Mouse (Mus musculus) right cerebral cortex, postnatal 10 days (tissue): Measurements from ENCODE around the gene Rpp25.
A peak's percentile ranks its signal among the peaks of the same experiment; 100 is the strongest.

ENCODE experiments used
- DNase-seq, 2 experiments: peaks; one replicate each; pipeline ENCODE4 v3.0.0; 2021; ENCODE audit warnings: low spot score in 2 of 2

Rpp25 gene

GRCm38 (mm10) chr9:57521056-57521911 is 17.5 kb downstream of the Rpp25 start, which contains the start of gene Cox5a:
TSS of gene Cox5a (plus strand) at chr9:57521274.
- DNase-seq, result peak; percentile 96

- no peak for DNase-seq
Observed at GRCm38 (mm10) chr9:57522114-57522860, 18.5 kb downstream of the Rpp25 start.

GRCm38 (mm10) chr9:57522861-57523246 is 19.0 kb downstream of the Rpp25 start:
- DNase-seq, result no peak

GRCm38 (mm10) chr9:57523754-57524153 is 19.9 kb downstream of the Rpp25 start:
- DNase-seq, result no peak

GRCm38 (mm10) chr9:57524439-57524838 is 20.6 kb downstream of the Rpp25 start:
- no peak for DNase-seq

- DNase-seq, result no peak
Observed at GRCm38 (mm10) chr9:57525516-57525915, 21.7 kb downstream of the Rpp25 start.

- DNase-seq, result no peak
Observed at GRCm38 (mm10) chr9:57526435-57526834, 22.6 kb downstream of the Rpp25 start.

- no peak for DNase-seq
Observed at GRCm38 (mm10) chr9:57531946-57532345, 28.1 kb downstream of the Rpp25 start.

- no peak for DNase-seq
Observed at GRCm38 (mm10) chr9:57536362-57536761, 32.5 kb downstream of the Rpp25 start.

GRCm38 (mm10) chr9:57537044-57537727 is 33.4 kb downstream of the Rpp25 start, which contains the start of gene Fam219b:
TSS of gene Fam219b (plus strand) at chr9:57537528.
- DNase-seq, result peak; percentile 95 to 96

- DNase-seq, result peak in 1 of 2 experiments; percentile 58
Observed at GRCm38 (mm10) chr9:57537728-57538181, 33.9 kb downstream of the Rpp25 start.

GRCm38 (mm10) chr9:57539550-57539949 is 35.7 kb downstream of the Rpp25 start:
- DNase-seq, result no peak

GRCm38 (mm10) chr9:57541312-57541711 is 37.5 kb downstream of the Rpp25 start:
- peak in 1 of 2 experiments; percentile 72 for DNase-seq

GRCm38 (mm10) chr9:57543951-57544350 is 40.1 kb downstream of the Rpp25 start:
- no peak for DNase-seq

GRCm38 (mm10) chr9:57547287-57547686 is 43.5 kb downstream of the Rpp25 start:
- no peak for DNase-seq

GRCm38 (mm10) chr9:57547869-57548268 is 44.0 kb downstream of the Rpp25 start:
- DNase-seq, result no peak

GRCm38 (mm10) chr9:57549186-57549585 is 45.4 kb downstream of the Rpp25 start:
- DNase-seq, result no peak

GRCm38 (mm10) chr9:57550126-57550862 is 46.5 kb downstream of the Rpp25 start:
- DNase-seq, result no peak

GRCm38 (mm10) chr9:57552139-57552887 is 48.5 kb downstream of the Rpp25 start, which contains the start of gene Mpi:
TSS of gene Mpi (minus strand) at chr9:57552763.
- DNase-seq, result peak; percentile 82 to 88

GRCm38 (mm10) chr9:57553119-57553518 is 49.3 kb downstream of the Rpp25 start:
- DNase-seq, result no peak
